Mouse (Mus musculus) G1E (cell line): ENCODE measurements around the gene Slc29a1.

Experiments
- CTCF ChIP-seq: IDR thresholded peaks from 2 replicates; pipeline ENCODE4 v1.5.1; 2012; ENCODE audit warnings: low read depth, low read length, inconsistent platforms, mixed read lengths
- GATA1 ChIP-seq: IDR thresholded peaks from 2 replicates; pipeline ENCODE4 v1.6.1; 2012; ENCODE audit warnings: borderline replicate concordance, low read length, inconsistent platforms, mixed read lengths

GRCm38 (mm10) chr17:45601877-45602304 is 2.5 kb upstream of the Slc29a1 start, which contains the start of gene Mymx:
- TF ChIP-seq CTCF, result no peak
- TF ChIP-seq GATA1, result no peak
